Mouse (Mus musculus): ENCODE results near the gene Msl1.

Msl1 gene

GRCm38 (mm10) chr11:98787229-98787628, 8.1 kb upstream of the Msl1 start:
- TF ChIP-seq CTCF (conservative IDR thresholded peaks at IDR 0.05; ENCODE audit: low read length), result no peak
- TF ChIP-seq POU5F1 (IDR thresholded peaks at IDR 0.05; ENCODE audit: borderline replicate concordance, low read length), result no peak
- TF ChIP-seq NANOG (IDR thresholded peaks at IDR 0.05; ENCODE audit: borderline replicate concordance, low read length), result no peak
- Histone ChIP-seq H3K4me1 (replicated peaks; ENCODE audit: low read depth, low read length) (peaks cover 90% of the 10 kb centered on the region), H3K36me3 (ENCODE audit: insufficient read depth, low read length) (no peaks in the 10 kb centered on the region), H3K27me3 (ENCODE audit: insufficient read depth, low read length) (peaks cover 19% of the 10 kb centered on the region), H3K4me3 (replicated peaks; ENCODE audit: low read length) (no peak overlapping the region), H3K9me3 (ENCODE audit: low read length) (no peaks in the 10 kb centered on the region)

GRCm38 (mm10) chr11:98787691-98788090, 7.6 kb upstream of the Msl1 start:
- peaks cover 90% of the 10 kb centered on the region for H3K4me1 ChIP-seq (replicated peaks; ENCODE audit: low read depth, low read length)
- peak; percentile 51 for TF ChIP-seq CTCF (conservative IDR thresholded peaks at IDR 0.05; ENCODE audit: low read length)
- TF ChIP-seq POU5F1 (IDR thresholded peaks at IDR 0.05; ENCODE audit: borderline replicate concordance, low read length), result no peak
- TF ChIP-seq NANOG (IDR thresholded peaks at IDR 0.05; ENCODE audit: borderline replicate concordance, low read length), result no peak
- H3K27me3 ChIP-seq (ENCODE audit: insufficient read depth, low read length), result peaks cover 19% of the 10 kb centered on the region
- no peak overlapping the region for H3K4me3 ChIP-seq (replicated peaks; ENCODE audit: low read length)
- no peaks in the 10 kb centered on the region for H3K36me3 ChIP-seq (ENCODE audit: insufficient read depth, low read length)
- H3K9me3 ChIP-seq (ENCODE audit: low read length), result no peaks in the 10 kb centered on the region

- H3K4me3 ChIP-seq (replicated peaks; ENCODE audit: low read length), result 0 out of 2 replicates have a peak overlapping the region, but pooled peaks have one; percentile 78
- H3K27me3 ChIP-seq (ENCODE audit: insufficient read depth, low read length), result peaks cover 19% of the 10 kb centered on the region
- no peak; the same call in 1 of the 2 replicates for TF ChIP-seq CTCF (conservative IDR thresholded peaks at IDR 0.05; ENCODE audit: low read length)
- no peak for TF ChIP-seq NANOG (IDR thresholded peaks at IDR 0.05; ENCODE audit: borderline replicate concordance, low read length)
- TF ChIP-seq POU5F1 (IDR thresholded peaks at IDR 0.05; ENCODE audit: borderline replicate concordance, low read length), result no peak
- H3K9me3 ChIP-seq (ENCODE audit: low read length), result no peaks in the 10 kb centered on the region
- H3K4me1 ChIP-seq (replicated peaks; ENCODE audit: low read depth, low read length), result peaks cover 90% of the 10 kb centered on the region
- no peaks in the 10 kb centered on the region for H3K36me3 ChIP-seq (ENCODE audit: insufficient read depth, low read length)
These were observed 7.2 kb upstream of the Msl1 start for GRCm38 (mm10) chr11:98788139-98788538.

GRCm38 (mm10) chr11:98788550-98789218, 6.6 kb upstream of the Msl1 start:
- H3K9me3 ChIP-seq (ENCODE audit: low read length), result no peaks in the 10 kb centered on the region
- H3K27me3 ChIP-seq (ENCODE audit: insufficient read depth, low read length), result peaks cover 17% of the 10 kb centered on the region
- TF ChIP-seq NANOG (IDR thresholded peaks at IDR 0.05; ENCODE audit: borderline replicate concordance, low read length) (no peak), POU5F1 (IDR thresholded peaks at IDR 0.05; ENCODE audit: borderline replicate concordance, low read length) (no peak), CTCF (conservative IDR thresholded peaks at IDR 0.05; ENCODE audit: low read length) (peak; percentile 39)
- H3K4me3 ChIP-seq (replicated peaks; ENCODE audit: low read length), result peak overlapping the region; percentile 78
- H3K4me1 ChIP-seq (replicated peaks; ENCODE audit: low read depth, low read length), result peaks cover 89% of the 10 kb centered on the region
- H3K36me3 ChIP-seq (ENCODE audit: insufficient read depth, low read length), result no peaks in the 10 kb centered on the region

GRCm38 (mm10) chr11:98789219-98789807, 6.0 kb upstream of the Msl1 start:
- no peak for TF ChIP-seq POU5F1 (IDR thresholded peaks at IDR 0.05; ENCODE audit: borderline replicate concordance, low read length)
- TF ChIP-seq NANOG (IDR thresholded peaks at IDR 0.05; ENCODE audit: borderline replicate concordance, low read length), result no peak
- no peak for TF ChIP-seq CTCF (conservative IDR thresholded peaks at IDR 0.05; ENCODE audit: low read length)
- peak overlapping the region; percentile 78 for H3K4me3 ChIP-seq (replicated peaks; ENCODE audit: low read length)
- peaks cover 90% of the 10 kb centered on the region for H3K4me1 ChIP-seq (replicated peaks; ENCODE audit: low read depth, low read length)
- no peaks in the 10 kb centered on the region for H3K36me3 ChIP-seq (ENCODE audit: insufficient read depth, low read length)
- peaks cover 12% of the 10 kb centered on the region for H3K27me3 ChIP-seq (ENCODE audit: insufficient read depth, low read length)
- H3K9me3 ChIP-seq (ENCODE audit: low read length), result no peaks in the 10 kb centered on the region

- Histone ChIP-seq H3K36me3 (ENCODE audit: insufficient read depth, low read length) (no peaks in the 10 kb centered on the region), H3K4me1 (replicated peaks; ENCODE audit: low read depth, low read length) (peaks cover 88% of the 10 kb centered on the region), H3K9me3 (ENCODE audit: low read length) (no peaks in the 10 kb centered on the region), H3K4me3 (replicated peaks; ENCODE audit: low read length) (peak overlapping the region; percentile 78), H3K27me3 (ENCODE audit: insufficient read depth, low read length) (peaks cover 12% of the 10 kb centered on the region)
- no peak for TF ChIP-seq POU5F1 (IDR thresholded peaks at IDR 0.05; ENCODE audit: borderline replicate concordance, low read length)
These were observed 5.5 kb upstream of the Msl1 start for GRCm38 (mm10) chr11:98789824-98790223.

- H3K36me3 ChIP-seq (ENCODE audit: insufficient read depth, low read length), result no peaks in the 10 kb centered on the region
These were observed 4.6 kb upstream of the Msl1 start for GRCm38 (mm10) chr11:98790631-98791205.

GRCm38 (mm10) chr11:98791448-98791847, 3.9 kb upstream of the Msl1 start:
- H3K4me3 ChIP-seq (replicated peaks; ENCODE audit: low read length), result no peak overlapping the region
- TF ChIP-seq NANOG (IDR thresholded peaks at IDR 0.05; ENCODE audit: borderline replicate concordance, low read length) (no peak), CTCF (conservative IDR thresholded peaks at IDR 0.05; ENCODE audit: low read length) (no peak), POU5F1 (IDR thresholded peaks at IDR 0.05; ENCODE audit: borderline replicate concordance, low read length) (no peak)
- H3K27me3 ChIP-seq (ENCODE audit: insufficient read depth, low read length), result peaks cover 19% of the 10 kb centered on the region
- no peaks in the 10 kb centered on the region for H3K36me3 ChIP-seq (ENCODE audit: insufficient read depth, low read length)
- H3K9me3 ChIP-seq (ENCODE audit: low read length), result no peaks in the 10 kb centered on the region
- H3K4me1 ChIP-seq (replicated peaks; ENCODE audit: low read depth, low read length), result peaks cover 74% of the 10 kb centered on the region

More at GRCm38 (mm10) chr11:98790631-98791205, 4.6 kb upstream of the Msl1 start:
- no peak for TF ChIP-seq POU5F1 (IDR thresholded peaks at IDR 0.05; ENCODE audit: borderline replicate concordance, low read length)
- TF ChIP-seq NANOG (IDR thresholded peaks at IDR 0.05; ENCODE audit: borderline replicate concordance, low read length), result no peak
- no peak for TF ChIP-seq CTCF (conservative IDR thresholded peaks at IDR 0.05; ENCODE audit: low read length)
- H3K27me3 ChIP-seq (ENCODE audit: insufficient read depth, low read length), result peaks cover 12% of the 10 kb centered on the region
- no peaks in the 10 kb centered on the region for H3K9me3 ChIP-seq (ENCODE audit: low read length)
- H3K4me3 ChIP-seq (replicated peaks; ENCODE audit: low read length), result no peak overlapping the region
- H3K4me1 ChIP-seq (replicated peaks; ENCODE audit: low read depth, low read length), result peaks cover 79% of the 10 kb centered on the region
